Mouse (Mus musculus) C2C12 (cell line): ENCODE data around the gene Tgfbr3.

Experiments
- CTCF ChIP-seq: IDR thresholded peaks from one replicate; pipeline ENCODE4 v1.5.1; 2011; ENCODE audit not compliant: control insufficient read depth, insufficient read depth, insufficient read length
- FOSL1 ChIP-seq: IDR thresholded peaks from one replicate; pipeline ENCODE4 v1.8.0; 2011; ENCODE audit warnings: mild to moderate bottlenecking, low read length; ENCODE audit not compliant: poor library complexity, insufficient read depth, severe bottlenecking
- MAX ChIP-seq: IDR thresholded peaks from one replicate; pipeline ENCODE4 v1.6.1; 2011; ENCODE audit warnings: mild to moderate bottlenecking, control low read depth

- TF ChIP-seq CTCF (no peak), FOSL1 (no peak), MAX (no peak)
These were observed 168.3 kb downstream of the Tgfbr3 start for GRCm38 (mm10) chr5:107121086-107121485.
